Mouse (Mus musculus) megakaryocyte, adult 5-6 weeks (primary cell): ENCODE results near the gene Slc47a2. TPM values are rescaled to one million over a fixed set of nuclear protein-coding genes. Genes with fewer than 3 reads are reported as not detected.
"Not testable (repeated sequence)": the region's sequence is repeated elsewhere in the genome, so short reads cannot be mapped to it uniquely, and the experiment has no call there.

Source experiments
- ATAC-seq: 2 replicates; pipeline ENCODE4 v1.8.0; 2016; ENCODE audit warnings: mild to moderate bottlenecking, inconsistent platforms; ENCODE audit not compliant: poor library complexity, severe bottlenecking
- total RNA-seq, 2 experiments: library from RNA; stranded (forward) in 1 of 2; stranded (reverse) in 1 of 2; fragments of 153-499, 151-499 nt in 1 of 2; fragments of 221-1000, 200-1000 nt in 1 of 2; gene quantifications; 2 replicates each; pipeline versions ENCODE4 v1.2.3 to v1.2.4; 2015 to 2017

Slc47a2 gene
- total RNA-seq, 2 experiments from 2014 or later: not detected

GRCm38 (mm10) chr11:61341971-61342370, 689 bp downstream of the Slc47a2 start:
- ATAC-seq: no peak

GRCm38 (mm10) chr11:61341233-61341632, 1.4 kb downstream of the Slc47a2 start:
- ATAC-seq: no peak

GRCm38 (mm10) chr11:61340374-61340773, 2.3 kb downstream of the Slc47a2 start:
- no peak for ATAC-seq

- no peak for ATAC-seq
These were observed 5.1 kb downstream of the Slc47a2 start for GRCm38 (mm10) chr11:61337586-61337985.

GRCm38 (mm10) chr11:61320904-61321687, 21.6 kb downstream of the Slc47a2 start:
- ATAC-seq: no peak

GRCm38 (mm10) chr11:61319923-61320567, 22.6 kb downstream of the Slc47a2 start:
- no peak for ATAC-seq

- no peak for ATAC-seq
These were observed 23.3 kb downstream of the Slc47a2 start for GRCm38 (mm10) chr11:61319233-61319922.

- no peak for ATAC-seq
These were observed 25.8 kb downstream of the Slc47a2 start for GRCm38 (mm10) chr11:61316864-61317263.

- no peak for ATAC-seq
These were observed 32.3 kb downstream of the Slc47a2 start for GRCm38 (mm10) chr11:61310321-61310720.

- ATAC-seq: no peak
These were observed 32.8 kb downstream of the Slc47a2 start for GRCm38 (mm10) chr11:61309831-61310230.

- ATAC-seq: no peak
These were observed 34.9 kb downstream of the Slc47a2 start for GRCm38 (mm10) chr11:61307795-61308194.

- no peak for ATAC-seq
These were observed 37.3 kb downstream of the Slc47a2 start for GRCm38 (mm10) chr11:61305377-61305776.

- ATAC-seq: not testable (repeated sequence)
These were observed 38.1 kb downstream of the Slc47a2 start for GRCm38 (mm10) chr11:61304535-61304934.

GRCm38 (mm10) chr11:61300716-61301392, 41.8 kb downstream of the Slc47a2 start:
- no peak for ATAC-seq

GRCm38 (mm10) chr11:61300205-61300604, 42.5 kb downstream of the Slc47a2 start:
- no peak for ATAC-seq

GRCm38 (mm10) chr11:61297901-61298300, 44.8 kb downstream of the Slc47a2 start:
- no peak for ATAC-seq

- ATAC-seq: no peak
These were observed 45.3 kb downstream of the Slc47a2 start for GRCm38 (mm10) chr11:61297326-61297725.

- no peak for ATAC-seq
These were observed 46.1 kb downstream of the Slc47a2 start for GRCm38 (mm10) chr11:61296556-61296955.

GRCm38 (mm10) chr11:61295556-61295955, 47.1 kb downstream of the Slc47a2 start:
- no peak for ATAC-seq

- no peak for ATAC-seq
These were observed 48.2 kb downstream of the Slc47a2 start for GRCm38 (mm10) chr11:61294431-61294830.

GRCm38 (mm10) chr11:61293251-61293650, 49.4 kb downstream of the Slc47a2 start:
- no peak for ATAC-seq
